Mouse (Mus musculus) embryo, embryonic 11 days (tissue): Measurements from ENCODE around the gene Atxn1l.
"Not testable (repeated sequence)": the region's sequence is repeated elsewhere in the genome, so short reads cannot be mapped to it uniquely, and the experiment has no call there.

Experiments used
- DNase-seq: peaks from one replicate; pipeline ENCODE4 v3.0.0-alpha.2; 2015

The Atxn1l gene

GRCm38 (mm10) chr8:109737237-109738048, at the start of gene Atxn1l:
Atxn1l (minus strand) TSS chr8:109737739.
- peak; percentile 92 for DNase-seq

GRCm38 (mm10) chr8:109780548-109780947, 43.0 kb upstream of the Atxn1l start:
- no peak for DNase-seq

GRCm38 (mm10) chr8:109779431-109780228, 42.1 kb upstream of the Atxn1l start:
- peak; percentile 2 for DNase-seq

GRCm38 (mm10) chr8:109778993-109779421, 41.5 kb upstream of the Atxn1l start:
- DNase-seq, result peak; percentile 39

GRCm38 (mm10) chr8:109778280-109778977, 40.9 kb upstream of the Atxn1l start, which contains the start of gene Ap1g1:
Ap1g1 (plus strand) TSS chr8:109778554.
- DNase-seq, result peak; percentile 99

GRCm38 (mm10) chr8:109777851-109778250, 40.3 kb upstream of the Atxn1l start:
- DNase-seq, result no peak

GRCm38 (mm10) chr8:109773154-109773553, 35.6 kb upstream of the Atxn1l start:
- DNase-seq, result no peak

- DNase-seq, result no peak
Observed at GRCm38 (mm10) chr8:109766081-109766480, 28.5 kb upstream of the Atxn1l start.

GRCm38 (mm10) chr8:109764031-109764430, 26.5 kb upstream of the Atxn1l start:
- DNase-seq, result no peak

- no peak for DNase-seq
Observed at GRCm38 (mm10) chr8:109760221-109760620, 22.7 kb upstream of the Atxn1l start.

GRCm38 (mm10) chr8:109759426-109759825, 21.9 kb upstream of the Atxn1l start:
- no peak for DNase-seq

GRCm38 (mm10) chr8:109756849-109757248, 19.3 kb upstream of the Atxn1l start:
- no peak for DNase-seq

GRCm38 (mm10) chr8:109755554-109755953, 18.0 kb upstream of the Atxn1l start:
- DNase-seq, result not testable (repeated sequence)

- DNase-seq, result no peak
Observed at GRCm38 (mm10) chr8:109754696-109755095, 17.2 kb upstream of the Atxn1l start.

- DNase-seq, result no peak
Observed at GRCm38 (mm10) chr8:109751731-109752485, 14.4 kb upstream of the Atxn1l start.

GRCm38 (mm10) chr8:109750699-109751098, 13.2 kb upstream of the Atxn1l start:
- DNase-seq, result peak; percentile 6

- no peak for DNase-seq
Observed at GRCm38 (mm10) chr8:109750274-109750673, 12.7 kb upstream of the Atxn1l start.

- DNase-seq, result no peak
Observed at GRCm38 (mm10) chr8:109747468-109748199, 10.1 kb upstream of the Atxn1l start.

GRCm38 (mm10) chr8:109738049-109738380, 476 bp upstream of the Atxn1l start:
- DNase-seq, result no peak

- no peak for DNase-seq
Observed at GRCm38 (mm10) chr8:109736819-109737218, 720 bp downstream of the Atxn1l start.

- DNase-seq, result no peak
Observed at GRCm38 (mm10) chr8:109734018-109734417, 3.5 kb downstream of the Atxn1l start.

GRCm38 (mm10) chr8:109731012-109731411, 6.5 kb downstream of the Atxn1l start:
- no peak for DNase-seq
